Mouse (Mus musculus) kidney, postnatal 10 days (tissue): Measurements from ENCODE around the gene S100a6.

Experiments
- DNase-seq: peaks from one replicate; pipeline ENCODE4 v3.0.0; 2021; ENCODE audit warnings: mixed read lengths

The S100a6 gene

DNA sequence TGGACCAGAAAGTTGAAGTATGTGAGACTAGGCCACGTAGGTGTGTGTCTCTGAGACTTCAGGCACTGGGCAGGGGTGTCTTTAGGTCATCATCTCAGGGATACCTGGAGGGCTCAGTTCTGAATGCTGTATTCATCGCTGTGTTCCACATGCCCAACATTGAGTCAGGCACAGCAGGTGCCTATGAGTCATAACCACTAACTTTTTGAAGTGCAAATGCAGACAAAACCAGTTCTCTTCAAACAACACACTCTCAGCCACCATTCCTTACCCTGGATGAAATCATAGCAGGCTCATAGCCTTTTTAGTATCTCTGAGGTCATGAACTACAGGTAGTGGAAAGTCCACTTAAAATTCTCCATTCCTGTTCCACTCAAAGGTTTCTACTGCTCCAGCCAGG is 16.6 kb downstream of the S100a6 start:
- no peak for DNase-seq

DNA sequence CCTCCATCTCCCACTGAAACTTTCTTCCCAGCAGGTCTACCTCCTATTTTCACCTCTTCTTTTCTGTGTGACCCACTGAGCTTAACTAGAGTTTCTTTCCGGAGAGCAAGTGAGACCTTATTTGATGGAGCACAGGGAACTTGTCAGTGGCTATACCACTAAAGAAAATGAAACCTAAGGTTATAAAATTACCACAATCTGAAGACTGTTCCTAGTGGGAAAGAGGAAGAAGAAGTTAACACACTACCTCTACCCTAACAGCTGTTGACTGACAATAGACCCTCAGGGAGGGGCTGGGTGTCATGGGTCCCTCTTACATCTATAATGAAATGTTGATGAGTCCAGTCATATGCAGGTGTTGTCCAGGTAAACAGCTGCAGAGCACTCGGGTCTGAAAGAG is 19.3 kb downstream of the S100a6 start:
- DNase-seq, result no peak

DNA sequence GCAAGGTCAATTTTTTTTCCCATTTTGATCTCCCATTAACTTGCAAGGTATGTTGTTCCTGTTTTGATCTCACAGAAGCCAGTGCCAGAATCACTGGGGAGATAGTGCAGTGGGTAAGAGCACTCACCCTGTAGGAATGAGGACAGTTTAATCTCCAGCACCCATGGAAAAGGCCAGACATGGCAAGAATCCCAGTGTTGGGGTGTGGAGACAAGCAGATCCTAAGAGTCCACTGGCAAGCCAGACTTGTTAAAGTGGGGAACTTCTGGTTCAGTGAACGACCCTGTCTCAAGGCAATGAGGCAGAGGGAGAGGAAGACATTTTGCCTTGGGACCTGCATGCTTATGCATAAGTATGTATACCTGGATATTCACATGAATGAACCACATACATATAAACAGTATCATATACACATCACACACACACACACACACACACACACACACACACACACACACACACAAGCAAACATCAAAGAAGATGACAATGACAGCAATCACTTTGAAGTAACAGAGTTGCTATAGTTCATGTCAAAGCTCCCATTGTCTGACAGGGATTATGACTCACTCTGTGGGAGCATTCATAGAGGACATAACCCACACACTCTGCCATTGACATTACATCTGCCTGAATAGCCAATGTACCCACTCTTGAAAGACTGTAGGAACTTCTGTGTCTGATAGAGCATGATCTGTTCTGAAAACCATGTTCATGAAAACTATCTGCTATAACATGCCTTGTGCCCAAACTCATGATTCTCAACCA is 26.0 kb downstream of the S100a6 start:
- DNase-seq, result no peak

DNA sequence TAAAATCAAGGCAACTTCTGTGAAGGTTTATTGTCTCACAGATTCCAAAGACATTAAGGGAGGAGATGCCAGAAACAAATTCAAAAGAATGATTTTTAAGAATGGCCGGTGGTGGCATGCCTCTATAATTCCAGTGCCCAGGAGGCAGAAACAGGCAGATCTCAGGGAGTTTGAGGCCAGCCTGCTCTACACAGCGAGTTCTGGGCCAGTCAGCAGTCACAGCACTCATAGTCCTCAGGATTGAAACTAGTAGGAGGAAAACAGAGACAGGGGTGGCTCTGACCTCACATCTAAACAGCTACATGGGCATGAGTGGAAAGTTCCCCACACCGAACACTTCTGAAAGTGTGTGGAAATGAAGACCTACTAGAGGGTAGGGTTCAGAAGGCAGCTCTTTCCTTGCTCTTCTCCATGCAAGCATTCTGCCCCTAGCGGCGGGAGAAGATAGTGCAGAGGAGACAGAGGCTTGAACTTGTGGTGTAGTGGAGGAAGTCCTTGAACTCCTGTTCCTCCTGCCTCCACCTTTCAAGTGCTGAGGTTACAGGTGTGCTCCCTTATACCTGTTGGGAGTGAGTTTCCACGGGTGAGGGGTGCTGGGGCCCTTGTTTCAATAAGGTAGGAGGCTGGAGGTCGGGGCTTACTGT is 27.0 kb downstream of the S100a6 start:
- peak; percentile 33 for DNase-seq

DNA sequence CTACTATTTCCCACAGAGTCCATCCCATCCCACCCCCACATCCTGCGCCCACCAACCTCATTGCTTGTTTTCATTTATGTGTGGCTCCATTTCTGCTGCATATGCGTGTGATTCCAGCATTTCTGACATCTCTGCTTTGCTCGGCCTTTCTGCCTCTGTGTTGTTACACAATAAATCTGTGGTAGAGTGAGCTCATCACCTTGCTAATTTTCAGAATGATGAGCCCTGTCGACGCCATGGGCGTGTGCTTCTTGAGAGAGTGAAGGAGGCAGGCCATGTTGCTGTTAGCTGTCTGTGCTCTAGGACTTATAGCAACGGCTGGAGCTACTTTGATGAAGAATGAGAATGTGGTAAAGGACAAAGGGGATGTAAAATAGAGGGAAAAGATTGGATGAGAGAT is 28.3 kb downstream of the S100a6 start:
- no peak for DNase-seq

DNA sequence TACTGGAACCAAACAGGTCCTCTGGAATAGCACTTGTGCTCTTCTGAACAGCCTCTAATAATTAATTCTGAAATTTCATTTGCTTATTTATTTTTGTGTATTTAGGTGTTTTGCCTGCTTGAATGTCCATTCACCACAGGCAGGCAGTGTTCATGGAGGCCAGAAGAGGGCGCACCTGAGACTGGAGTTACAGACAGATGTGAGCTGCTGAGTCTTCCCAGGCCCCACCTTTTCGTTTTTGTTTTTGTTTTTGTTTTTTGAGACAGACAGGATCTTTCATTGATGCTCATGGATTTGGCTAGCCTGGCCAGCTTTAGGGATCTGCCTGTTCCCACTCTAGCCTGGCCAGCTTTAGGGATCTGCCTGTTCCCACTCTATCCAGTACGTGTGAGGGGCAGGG is 31.5 kb downstream of the S100a6 start:
- peak; percentile 74 for DNase-seq

DNA sequence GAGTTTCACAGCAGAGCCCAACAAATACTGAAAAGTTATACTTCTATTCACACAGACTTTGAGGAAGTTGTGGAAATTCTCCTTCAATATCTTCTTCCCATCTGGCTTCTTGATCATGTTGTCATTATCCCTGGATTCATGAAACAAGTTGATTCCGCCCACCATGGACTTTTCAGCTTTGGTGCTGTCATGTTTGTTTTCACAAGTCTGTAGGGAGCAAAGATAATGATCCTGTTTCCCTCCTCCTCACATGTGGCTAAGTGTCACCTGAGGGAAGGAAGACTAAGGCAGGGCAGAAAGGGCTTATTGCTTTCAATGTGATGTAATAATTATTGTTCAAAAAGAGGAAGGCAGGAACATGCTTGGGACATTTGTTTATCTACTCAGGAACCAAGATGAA is 34.6 kb downstream of the S100a6 start:
- no peak for DNase-seq

DNA sequence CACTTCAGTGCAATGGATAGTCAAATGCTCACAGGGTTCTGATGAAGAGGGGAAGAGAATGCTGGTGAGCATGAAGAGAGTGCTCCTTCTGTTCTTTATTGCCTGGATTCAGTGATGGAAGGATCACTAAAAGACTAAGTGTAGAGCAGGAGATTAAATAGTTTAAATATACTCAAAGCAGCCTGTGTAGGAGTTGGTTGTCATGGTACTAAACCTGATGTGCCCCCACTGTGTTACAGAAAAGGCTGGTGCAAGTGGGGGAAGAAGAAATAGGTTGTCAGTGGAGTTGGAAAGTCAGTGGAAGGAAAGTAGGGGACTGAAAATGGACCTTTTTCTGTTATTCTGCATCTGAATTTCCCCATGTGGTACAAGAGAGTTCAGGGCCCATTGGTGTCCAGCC is 36.3 kb downstream of the S100a6 start:
- DNase-seq, result no peak

DNA sequence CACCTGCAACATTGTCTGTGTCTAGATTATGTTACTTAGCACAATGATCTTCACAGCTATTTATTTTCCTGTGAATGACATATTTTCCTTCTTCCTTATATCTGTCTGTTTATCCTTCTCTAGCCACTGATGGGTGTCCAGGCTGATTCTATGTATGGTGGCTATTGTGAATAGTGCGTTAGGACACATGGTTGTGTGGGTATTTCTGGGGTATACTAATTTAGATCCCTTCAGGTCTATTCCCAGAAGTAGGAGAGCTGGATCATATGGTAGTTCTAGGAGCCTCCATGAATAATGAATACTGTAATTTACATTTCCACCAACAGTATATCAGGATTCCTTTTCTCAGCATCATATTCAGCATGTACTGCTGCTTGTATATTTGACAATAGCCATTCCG is 37.1 kb downstream of the S100a6 start:
- no peak for DNase-seq

DNA sequence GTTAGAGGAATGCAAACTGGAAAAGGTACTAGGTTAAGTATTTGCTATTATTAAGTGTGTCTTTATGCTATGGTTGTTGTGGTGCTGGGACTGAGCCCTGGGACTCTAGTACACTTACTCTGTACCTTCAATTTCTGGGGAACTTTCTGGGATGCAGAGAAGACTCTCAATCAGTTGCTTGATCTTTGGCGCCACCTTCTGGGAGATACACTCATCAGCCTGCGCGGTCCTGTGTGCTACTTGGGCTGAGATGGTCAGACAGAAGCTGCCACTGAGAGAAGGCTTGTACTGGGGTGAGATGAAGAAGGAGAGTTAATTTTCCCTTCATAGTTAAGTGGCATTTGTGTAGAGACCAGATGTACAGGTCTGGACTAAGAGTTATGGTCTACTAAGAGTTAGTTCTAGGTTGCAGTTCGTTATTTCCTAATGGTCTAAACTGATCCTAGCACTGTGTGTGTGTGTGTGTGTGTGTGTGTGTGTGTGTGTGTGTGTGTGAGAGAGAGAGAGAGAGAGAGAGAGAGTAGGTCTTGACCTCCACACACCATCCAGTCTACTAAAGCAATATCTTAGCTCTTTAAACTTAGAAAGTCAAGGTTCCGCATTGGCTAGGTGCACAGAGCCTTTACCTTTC is 40.3 kb downstream of the S100a6 start:
- DNase-seq, result peak; percentile 86

DNA sequence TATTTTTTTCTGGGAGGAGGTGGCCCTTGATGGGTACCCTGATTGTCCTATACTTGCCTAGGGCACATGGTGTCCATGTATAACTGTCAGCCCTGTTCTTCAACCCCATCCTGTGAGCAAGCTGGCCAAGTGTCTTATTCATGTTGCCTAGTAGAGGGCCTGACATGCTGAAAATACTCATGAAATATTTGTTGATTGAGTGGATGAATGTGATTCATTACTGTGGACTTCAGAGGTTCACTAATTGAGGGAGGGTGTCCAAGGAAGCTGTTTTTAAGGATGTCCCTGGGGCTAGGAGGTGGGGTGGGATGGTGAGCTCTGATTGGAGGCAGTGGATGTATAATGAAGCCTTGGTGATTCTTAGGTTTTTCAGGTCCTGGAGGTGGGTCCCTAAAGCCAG is 41.0 kb downstream of the S100a6 start, which contains the start of gene S100a7a:
Gene S100a7a, plus strand, starts transcription at position 301 of the 400 bp plus-strand sequence.
- no peak for DNase-seq

DNA sequence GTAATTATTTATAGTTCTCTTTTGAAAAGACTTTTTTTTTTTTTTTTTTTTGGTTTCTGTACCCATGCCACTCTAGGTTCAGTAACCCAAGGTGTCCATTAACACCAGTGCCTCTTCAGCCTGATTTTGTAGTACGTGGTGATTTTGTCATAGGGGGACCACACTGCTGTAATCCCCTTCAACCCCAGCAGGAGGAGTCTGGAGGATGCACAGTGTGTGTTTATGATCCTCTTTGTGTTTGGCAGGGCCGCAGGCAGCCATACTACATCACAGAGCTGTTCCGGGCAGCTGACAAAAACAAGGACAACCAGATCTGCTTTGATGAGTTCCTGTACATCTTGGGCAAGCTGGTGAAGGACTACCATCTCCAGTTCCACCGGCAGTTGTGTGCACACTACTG is 44.7 kb downstream of the S100a6 start:
- peak; percentile 26 for DNase-seq

DNA sequence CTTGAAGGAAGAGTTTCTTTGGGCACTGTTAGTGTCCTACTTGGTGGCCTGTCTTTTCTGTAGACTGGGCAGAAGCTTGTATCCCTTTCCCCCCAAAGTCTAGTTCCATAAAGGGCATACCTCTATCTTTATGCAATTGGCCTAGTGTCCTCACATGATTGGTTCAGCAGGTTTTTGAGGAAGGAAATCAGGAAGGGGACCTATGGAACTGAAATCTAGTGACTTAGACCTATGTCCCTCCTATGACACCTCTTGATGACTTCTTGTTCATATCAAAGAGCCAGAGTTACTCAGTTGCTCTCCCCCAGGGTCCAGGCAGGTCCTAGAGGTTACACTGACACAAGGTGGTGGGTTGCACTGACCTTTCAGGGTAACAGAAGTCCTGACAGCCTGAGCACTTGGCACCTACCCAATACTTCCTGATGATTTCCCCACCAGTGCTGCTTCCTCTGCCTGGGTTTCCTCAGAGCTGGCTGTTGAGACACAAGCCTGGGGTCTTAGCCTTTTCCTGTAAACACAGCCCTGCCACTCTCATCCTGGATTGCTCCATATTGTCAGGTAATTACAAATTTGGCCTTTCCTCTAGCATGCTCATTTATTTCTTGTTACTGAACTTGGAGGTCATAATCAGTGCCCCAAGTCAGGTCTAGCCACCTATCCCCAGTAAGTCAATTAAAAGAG is 46.8 kb downstream of the S100a6 start:
- no peak for DNase-seq

DNA sequence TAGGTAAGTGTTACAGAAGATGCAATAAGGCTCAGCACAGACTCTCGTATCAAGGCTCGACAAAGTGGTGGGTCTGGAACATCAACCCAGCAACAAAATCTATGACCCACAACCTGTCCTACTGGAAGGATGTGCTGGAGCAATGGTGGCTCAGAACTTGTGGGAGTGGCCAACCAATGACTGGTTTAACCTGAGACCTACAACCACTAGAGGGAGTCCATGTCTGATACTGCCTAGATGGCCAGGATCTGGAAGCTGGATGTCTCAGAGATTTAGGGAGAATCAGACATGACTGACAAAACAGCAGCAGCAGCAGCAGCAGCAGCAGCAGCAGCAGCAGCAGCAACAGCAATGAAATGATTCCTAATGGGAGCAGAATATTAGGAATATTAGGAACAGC is 51.5 kb downstream of the S100a6 start:
- peak; percentile 7 for DNase-seq

DNA sequence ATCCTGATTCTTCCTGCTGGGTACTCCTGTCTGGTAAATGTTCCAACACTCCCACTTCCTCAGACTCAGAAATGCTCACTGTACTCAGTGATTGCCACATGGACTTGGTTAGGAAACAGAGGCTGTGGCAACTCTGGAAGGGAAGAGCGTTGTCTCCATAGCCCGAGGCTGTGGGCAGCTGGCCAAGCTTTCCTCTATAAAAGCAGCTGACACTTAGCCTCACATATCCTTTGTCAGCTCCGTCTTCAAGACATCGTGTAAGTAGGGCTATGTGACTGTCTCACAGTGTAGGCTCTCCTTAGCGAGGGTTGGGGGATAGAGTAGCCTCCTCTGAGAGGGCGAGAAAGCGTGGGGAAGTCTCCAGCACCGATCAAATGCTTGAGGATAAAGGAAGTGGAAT is 56.2 kb downstream of the S100a6 start, which contains the start of gene S100a8:
Gene S100a8, plus strand, starts transcription at position 133 of the 400 bp plus-strand sequence.
- DNase-seq, result peak; percentile 56
